Mouse (Mus musculus) CH12F3 (cell line): ENCODE measurements around the gene Tcp11.

Experiments used
- in situ Hi-C: fragments of 300-500 bp; cut with MboI; formaldehyde crosslinking; loops from 2 replicates; pipeline ENCODE4 v1.14.3; 2020; ENCODE audit warnings: low sequenced_read_pairs

Tcp11 gene

DNA sequence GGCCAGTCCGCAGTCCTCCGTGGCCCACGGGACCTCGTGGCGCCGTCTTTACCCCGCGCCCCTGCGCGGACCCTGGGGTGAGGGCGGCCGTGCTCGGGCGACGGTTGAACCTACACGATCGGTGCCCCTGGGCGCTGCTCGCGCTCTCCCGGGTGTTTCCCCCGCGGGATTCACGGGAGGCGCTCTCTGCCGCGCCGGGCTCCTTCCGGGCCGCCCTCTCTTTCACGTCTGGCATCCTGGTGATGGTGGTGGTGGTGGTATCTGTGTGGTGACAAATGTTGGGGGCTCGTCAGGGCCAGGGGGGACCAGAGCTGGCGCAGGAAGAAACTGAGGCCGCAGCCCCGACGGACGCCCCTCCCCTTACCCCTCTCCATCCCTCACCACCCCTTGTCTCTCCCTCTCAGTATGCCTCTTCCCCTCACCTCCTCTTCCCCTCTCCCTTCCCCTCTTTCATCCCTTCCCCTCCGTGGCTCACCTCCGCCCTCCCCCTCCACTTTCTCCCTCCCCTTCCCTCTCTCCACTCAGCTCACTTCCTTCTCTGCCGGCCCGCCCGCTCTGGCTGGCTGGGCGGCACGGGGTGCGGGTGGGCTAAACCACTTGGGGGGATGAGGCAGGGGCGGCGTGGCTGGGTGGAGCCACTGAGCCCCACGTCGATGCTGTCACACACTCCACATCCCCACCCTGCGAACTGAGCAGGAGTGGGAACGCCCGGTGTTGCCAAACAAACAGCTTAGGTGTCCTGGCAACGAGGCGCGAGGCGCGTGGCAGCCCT is at the start of gene Tcp11:
Tcp11 (minus strand) TSS at position 595 of the 772 bp plus-strand sequence.
- in situ Hi-C loops = loop anchor here (5.0 kb wide), 1 partner anchor 82 kb away; no protein-coding TSS in a partner anchor

DNA sequence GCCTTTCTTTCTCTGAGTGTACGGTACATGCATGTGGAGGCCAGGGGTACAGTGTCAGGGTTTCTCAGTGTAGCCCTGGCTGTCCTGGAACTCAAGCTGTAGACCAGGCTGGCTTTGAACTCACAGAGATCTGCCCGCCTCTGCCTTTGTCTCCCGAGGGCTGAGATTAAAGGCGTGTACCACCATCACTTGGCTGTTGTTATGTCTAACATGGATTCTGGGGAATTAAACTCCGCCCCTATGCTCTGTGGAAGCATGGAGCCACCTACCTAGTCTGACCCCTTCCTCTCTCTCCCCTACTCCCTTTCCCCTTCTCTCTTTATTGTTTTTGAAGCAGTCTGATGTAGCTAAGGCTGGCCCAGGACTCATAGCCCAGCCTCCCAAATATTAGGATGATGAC is 49.4 kb upstream of the Tcp11 start:
- in situ Hi-C loops = no loop called here

DNA sequence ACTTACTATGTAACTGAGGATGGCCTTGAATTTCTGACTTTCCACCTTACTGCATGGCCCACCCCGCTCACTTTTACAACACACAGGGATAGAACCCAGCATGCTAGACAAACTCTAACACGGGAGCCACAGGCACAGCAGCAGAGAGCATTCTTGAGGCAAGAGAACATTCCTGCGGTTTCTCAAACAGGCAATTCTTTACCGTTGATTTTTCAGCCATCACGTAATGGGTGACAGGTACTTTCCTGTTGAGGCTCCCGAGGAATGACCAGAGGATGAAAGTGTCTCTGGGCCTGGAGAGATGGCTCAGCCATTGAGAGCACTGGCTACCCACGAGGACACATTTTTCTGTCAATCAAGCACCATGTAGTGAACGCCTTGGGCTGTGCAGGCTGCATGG is 43.9 kb upstream of the Tcp11 start:
- in situ Hi-C loops = no loop called here

DNA sequence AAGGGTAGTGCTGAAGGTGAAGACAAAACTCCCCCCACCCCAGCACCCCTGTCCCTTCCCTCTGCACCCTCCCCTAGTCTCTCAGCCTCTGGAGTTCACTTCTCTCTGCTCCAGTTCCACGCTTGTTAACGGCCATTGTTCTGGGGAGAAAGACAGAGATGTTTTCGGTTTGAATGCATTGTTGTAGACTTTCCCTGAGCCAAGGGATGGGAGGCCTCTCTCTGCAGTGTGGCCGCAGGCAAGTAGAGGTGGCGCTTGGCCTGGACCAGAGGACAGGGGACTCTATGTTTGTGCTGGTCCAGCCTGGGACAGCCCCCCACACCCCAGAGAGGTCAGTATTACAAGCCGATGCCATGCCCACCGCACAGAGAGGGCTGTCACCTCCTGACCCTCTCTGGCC is 43.2 kb upstream of the Tcp11 start:
- in situ Hi-C loops = no loop called here

- in situ Hi-C loops = no loop called here
These were observed 42.5 kb upstream of the Tcp11 start for GRCm38 (mm10) chr17:28122949-28123348.

GRCm38 (mm10) chr17:28120460-28120859 is 40.0 kb upstream of the Tcp11 start:
- in situ Hi-C loops = no loop called here

DNA sequence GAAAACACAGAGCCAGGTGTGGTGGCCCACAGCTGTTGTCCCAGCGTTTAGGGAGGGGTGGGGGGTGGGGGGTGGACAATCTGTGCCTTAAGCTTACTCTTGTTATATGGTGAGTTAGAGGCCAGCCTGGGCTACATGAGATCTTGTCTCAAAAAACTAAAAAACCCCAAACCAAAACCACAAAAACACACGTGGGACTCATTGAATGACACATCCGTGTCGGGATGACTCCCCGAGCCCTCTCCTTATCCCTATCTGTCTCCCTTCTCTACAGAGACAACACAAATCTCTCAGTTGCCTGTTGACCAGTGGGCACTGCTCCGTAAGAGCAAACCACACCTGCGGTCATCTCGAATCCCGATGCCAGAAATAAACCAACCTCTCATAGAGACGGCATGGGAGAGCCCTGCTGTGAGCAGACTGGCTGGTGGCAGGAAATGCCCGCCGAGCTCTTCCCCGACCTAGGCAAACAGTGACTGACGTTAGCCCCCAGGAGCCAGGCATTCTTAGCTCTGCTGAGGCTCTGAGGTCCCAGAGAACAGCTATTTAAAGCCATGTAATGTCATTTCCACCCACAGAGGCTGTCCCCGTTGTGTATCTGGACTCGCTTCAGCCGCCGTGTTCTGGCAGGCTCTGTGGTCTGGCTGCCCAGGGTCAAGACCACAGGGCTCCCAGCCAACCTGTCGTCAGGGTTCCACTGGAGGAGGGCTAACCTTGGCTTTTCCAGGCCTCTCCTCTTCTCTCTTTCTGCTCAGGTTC is 37.2 kb upstream of the Tcp11 start:
- in situ Hi-C loops = no loop called here

GRCm38 (mm10) chr17:28116335-28116734 is 35.9 kb upstream of the Tcp11 start:
- in situ Hi-C loops = no loop called here

- in situ Hi-C loops = no loop called here
These were observed 31.8 kb upstream of the Tcp11 start for GRCm38 (mm10) chr17:28112266-28112665.

DNA sequence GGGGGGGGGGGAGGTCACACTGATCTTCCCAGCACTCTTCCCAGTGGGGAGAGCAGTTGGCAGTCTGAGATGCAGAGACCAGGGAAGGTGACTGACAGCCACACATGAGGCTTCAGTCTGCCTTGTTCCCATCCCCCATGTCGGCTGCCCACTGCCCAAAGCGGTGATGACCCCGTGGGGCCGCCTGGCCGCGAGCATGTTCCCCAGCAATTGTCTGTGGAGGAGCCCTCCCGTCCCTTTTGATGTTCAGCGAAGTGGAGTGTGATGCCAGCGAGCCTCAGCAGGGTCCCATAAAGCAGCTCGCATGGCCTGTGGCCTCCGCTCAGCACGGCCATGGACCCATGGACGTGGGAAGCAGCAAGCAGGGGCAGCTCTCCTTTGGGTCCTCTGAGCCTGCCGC is 26.8 kb upstream of the Tcp11 start:
- in situ Hi-C loops = no loop called here

DNA sequence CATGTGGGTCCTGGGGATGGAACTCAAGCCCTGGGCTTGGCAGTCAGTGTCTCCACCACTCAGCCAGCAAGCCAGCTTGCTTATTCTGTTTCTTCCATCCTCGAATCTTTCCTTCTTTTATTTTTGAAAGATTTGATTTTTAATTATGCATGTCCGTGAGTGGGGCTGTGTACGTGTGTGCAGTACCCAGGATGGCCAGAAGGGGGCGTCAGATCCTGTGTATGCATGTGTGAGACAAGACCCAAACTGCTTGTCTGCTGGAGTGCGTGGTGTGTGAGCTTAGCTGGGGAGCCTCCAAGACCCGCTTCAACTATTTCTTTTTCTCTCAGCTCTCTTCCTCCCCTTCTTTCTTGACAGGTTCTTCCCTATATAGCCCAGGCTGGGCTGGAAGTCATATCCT is 25.9 kb upstream of the Tcp11 start:
- in situ Hi-C loops = no loop called here

DNA sequence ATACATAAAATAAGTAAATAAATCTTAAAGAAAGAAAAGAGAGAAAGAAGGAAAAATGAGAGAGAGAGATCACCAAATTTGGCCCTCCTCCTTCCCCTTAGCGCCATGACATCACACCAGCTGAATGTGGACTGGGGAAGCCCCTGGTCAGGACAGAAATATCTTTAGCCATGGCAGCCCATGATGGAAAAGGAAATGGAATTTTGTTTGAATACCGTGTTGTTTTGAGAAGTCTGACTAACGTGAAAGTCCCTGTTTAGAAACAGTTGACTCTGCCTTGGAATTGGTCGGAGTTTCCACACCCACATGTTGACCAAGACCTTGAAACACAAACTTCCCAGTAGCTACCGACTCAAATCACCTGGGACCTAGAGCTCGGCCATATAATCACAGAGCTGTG is 24.0 kb upstream of the Tcp11 start:
- in situ Hi-C loops = no loop called here

GRCm38 (mm10) chr17:28101902-28102319 is 21.5 kb upstream of the Tcp11 start:
- in situ Hi-C loops = no loop called here

- in situ Hi-C loops = no loop called here
These were observed 20.9 kb upstream of the Tcp11 start for GRCm38 (mm10) chr17:28101284-28101887.

GRCm38 (mm10) chr17:28100669-28101068 is 20.2 kb upstream of the Tcp11 start:
- in situ Hi-C loops = no loop called here

DNA sequence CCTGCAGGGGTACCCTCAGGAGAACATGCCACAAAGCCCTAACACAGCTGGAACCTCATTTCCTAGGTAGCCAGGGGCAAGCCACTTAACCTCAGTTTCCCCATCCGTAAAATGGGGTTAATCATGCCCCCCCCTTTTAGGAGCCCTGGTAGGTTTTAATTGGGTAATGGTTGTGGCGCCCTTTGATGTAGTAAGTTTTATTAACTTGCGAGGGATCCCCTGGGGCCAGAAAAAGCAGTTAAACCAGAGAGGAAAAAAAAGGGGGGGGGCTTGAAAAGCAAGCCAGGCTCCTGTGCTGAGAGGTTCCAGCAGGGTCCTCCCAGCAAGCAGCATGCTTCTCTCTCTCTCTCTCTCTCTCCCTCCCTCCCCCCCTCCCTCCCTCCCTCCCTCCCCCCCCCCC is 18.6 kb upstream of the Tcp11 start:
- in situ Hi-C loops = no loop called here

- in situ Hi-C loops = no loop called here
These were observed 16.9 kb upstream of the Tcp11 start for GRCm38 (mm10) chr17:28097308-28097707.

GRCm38 (mm10) chr17:28096418-28096817 is 16.0 kb upstream of the Tcp11 start:
- in situ Hi-C loops = no loop called here

DNA sequence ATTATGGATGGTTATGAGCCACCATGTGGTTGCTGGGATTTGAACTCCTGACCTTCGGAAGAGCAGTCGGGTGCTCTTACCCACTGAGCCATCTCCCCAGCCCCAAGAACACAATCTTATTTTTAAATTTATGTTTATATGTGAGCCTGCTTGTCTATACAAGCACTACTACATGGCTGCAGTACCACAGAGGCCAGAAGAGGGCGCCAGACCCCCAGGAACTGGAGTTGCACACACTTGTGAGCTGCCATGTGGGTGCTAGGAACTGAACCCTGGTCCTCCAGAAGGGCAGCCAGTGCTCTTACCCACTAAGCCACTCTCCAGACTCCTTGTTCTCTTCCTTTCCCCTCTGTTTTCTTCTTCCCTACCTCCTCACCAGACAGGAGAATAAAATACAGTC is 13.4 kb upstream of the Tcp11 start:
- in situ Hi-C loops = no loop called here

- in situ Hi-C loops = no loop called here
These were observed 11.9 kb upstream of the Tcp11 start for GRCm38 (mm10) chr17:28092297-28092696.

DNA sequence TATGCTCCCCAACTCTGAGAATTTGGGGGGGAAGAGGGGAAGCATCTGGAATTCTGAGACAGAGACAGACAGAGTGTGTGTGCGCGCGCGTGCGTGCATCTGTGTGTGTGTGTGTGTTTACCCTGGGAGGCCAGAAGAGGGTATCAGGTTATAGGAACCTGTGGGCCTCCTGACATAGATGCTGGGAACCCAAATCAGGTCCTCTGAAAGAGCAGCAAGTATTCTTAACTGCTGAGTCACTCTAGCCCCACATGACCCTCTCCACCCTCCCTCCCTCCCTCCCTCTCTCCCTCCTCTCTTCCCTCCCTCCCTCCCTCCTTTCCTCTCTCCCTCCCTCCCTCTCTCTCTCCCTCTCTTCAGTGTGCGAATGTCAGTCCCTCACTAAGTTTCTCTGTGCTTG is 8.3 kb upstream of the Tcp11 start:
- in situ Hi-C loops = no loop called here

DNA sequence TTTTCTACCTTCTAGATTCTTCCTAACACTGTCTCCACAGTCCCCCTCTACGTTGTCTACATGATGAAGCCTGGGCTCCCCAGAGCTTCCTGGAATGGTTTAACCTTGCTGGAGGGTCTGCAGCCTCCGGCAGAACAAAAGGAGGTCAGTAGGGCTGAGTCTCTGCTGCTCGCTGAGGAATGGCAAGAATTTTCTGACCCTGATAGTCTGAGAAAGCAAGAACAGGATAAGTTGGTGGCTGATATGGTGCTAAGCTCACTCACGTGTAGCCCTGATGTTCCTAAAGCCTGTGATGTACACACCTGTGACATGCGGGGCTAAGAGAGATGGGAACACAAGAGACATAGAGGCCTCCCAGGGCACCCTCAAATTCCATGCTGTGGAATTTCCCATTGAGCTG is 7.0 kb upstream of the Tcp11 start:
- in situ Hi-C loops = no loop called here
